Comparison of ENCODE assay signal across 8 mouse cellular contexts in the genomic region with DNA sequence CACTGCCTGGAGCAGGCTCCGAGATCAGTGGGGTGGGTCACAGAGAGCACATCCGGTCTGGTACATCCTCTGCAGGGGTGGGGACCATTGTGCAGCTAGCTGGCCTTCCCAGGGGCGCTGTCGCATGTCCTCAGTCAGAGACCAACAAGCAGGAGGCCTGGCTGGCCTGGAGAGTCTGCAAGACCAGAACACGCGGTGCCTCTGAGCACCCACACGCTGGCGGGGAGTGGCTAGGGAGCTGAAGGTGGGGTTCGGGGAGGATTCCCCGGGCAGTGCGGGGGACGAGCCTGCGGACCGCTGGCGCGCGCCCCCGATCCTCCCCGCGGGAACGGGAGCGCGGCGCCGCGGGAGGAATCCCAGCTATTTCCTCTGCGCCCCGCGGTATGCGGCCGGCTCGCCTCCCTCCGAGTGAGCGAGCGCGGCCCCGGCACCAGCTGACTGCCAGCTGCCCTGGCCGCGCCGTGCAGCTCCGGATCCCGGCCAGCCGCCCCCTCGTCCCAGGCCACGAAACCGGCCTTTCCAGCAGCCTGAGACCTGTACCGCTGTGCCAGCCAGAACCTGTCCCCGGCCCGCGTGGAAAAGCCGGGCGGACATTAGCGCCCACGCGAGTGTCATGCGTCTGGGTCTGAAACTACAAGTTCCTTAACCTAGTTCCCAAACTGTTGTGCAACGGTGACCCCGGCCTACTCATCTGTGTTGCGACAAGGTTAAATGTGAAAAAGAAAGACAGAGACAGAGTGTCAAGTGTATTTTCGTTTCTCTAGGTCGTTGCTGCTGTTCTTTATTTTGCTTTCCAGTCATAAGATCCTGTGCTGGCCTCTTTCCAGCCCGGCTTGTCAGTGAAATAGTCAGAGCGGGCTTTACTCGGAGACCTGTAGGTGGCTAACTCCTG.
DNase-seq lines count a peak whose midpoint lies in the region; ATAC-seq and TF ChIP-seq lines count a peak whose summit lies in the region.

No protein-coding gene starts in this region.

- H3K36me3 ChIP-seq in heart, embryonic 11.5 days (ENCODE audit: control insufficient read depth, insufficient read depth, low read length), result no peaks in the 10 kb centered on the region
- H3K36me3 ChIP-seq in kidney, embryonic 15.5 days, result no peaks in the 10 kb centered on the region
- H3K36me3 ChIP-seq in liver, embryonic 12.5 days, result no peaks in the 10 kb centered on the region
- no peaks in the 10 kb centered on the region for H3K36me3 ChIP-seq in myocyte (ENCODE audit: control insufficient read depth, insufficient read depth)

- H3K27me3 ChIP-seq in heart, embryonic 11.5 days (ENCODE audit: control insufficient read depth, insufficient read depth, low read length), result 0 out of 2 replicates have a peak, but pooled peaks cover 2% of the 10 kb centered on the region
- H3K27me3 ChIP-seq in kidney, embryonic 15.5 days, result peaks cover 5% of the 10 kb centered on the region
- H3K27me3 ChIP-seq in liver, embryonic 12.5 days (replicated peaks), result peaks cover 71% of the 10 kb centered on the region
- H3K27me3 ChIP-seq in myocyte (ENCODE audit: control insufficient read depth, insufficient read depth, insufficient read length), result no peaks in the 10 kb centered on the region

- peak overlapping the region; percentile 94 for H3K4me2 ChIP-seq in heart, embryonic 11.5 days
- peak overlapping the region; percentile 84 for H3K4me2 ChIP-seq in kidney, embryonic 15.5 days
- peak overlapping the region; percentile 74 for H3K4me2 ChIP-seq in liver, embryonic 12.5 days
- H3K4me2 ChIP-seq in myocyte (ENCODE audit: low read depth), result peak overlapping the region; percentile 86

- no peaks in the 10 kb centered on the region for H3K9me3 ChIP-seq in heart, embryonic 11.5 days (replicated peaks; ENCODE audit: control insufficient read depth, low read length)
- H3K9me3 ChIP-seq in kidney, embryonic 15.5 days (replicated peaks), result no peaks in the 10 kb centered on the region
- no peaks in the 10 kb centered on the region for H3K9me3 ChIP-seq in liver, embryonic 12.5 days (replicated peaks)

- peaks cover 44% of the 10 kb centered on the region for H3K4me1 ChIP-seq in heart, embryonic 11.5 days (ENCODE audit: control insufficient read depth, insufficient read depth, low read length)
- H3K4me1 ChIP-seq in kidney, embryonic 15.5 days, result peaks cover 53% of the 10 kb centered on the region
- H3K4me1 ChIP-seq in liver, embryonic 12.5 days, result peaks cover 48% of the 10 kb centered on the region

- H3ac ChIP-seq in myocyte (ENCODE audit: control insufficient read depth, insufficient read length), result no peak overlapping the region

- H3K4me3 ChIP-seq in heart, embryonic 11.5 days (ENCODE audit: low read depth, low read length), result peak overlapping the region; percentile 51
- H3K4me3 ChIP-seq in kidney, embryonic 15.5 days (replicated peaks), result peak overlapping the region; percentile 53
- peak overlapping the region; percentile 51 for H3K4me3 ChIP-seq in liver, embryonic 12.5 days
- peak overlapping the region; percentile 20 for H3K4me3 ChIP-seq in myocyte

- no peaks in the 10 kb centered on the region for H3K79me2 ChIP-seq in myocyte (ENCODE audit: control insufficient read depth, insufficient read depth)

- 3% methylated on average over 64 of the region's 64 CpGs for WGBS in heart, embryonic 11.5 days (ENCODE audit: insufficient replicate concordance)
- 2% methylated on average over 64 of the region's 64 CpGs for WGBS in kidney, embryonic 15.5 days
- WGBS in liver, embryonic 12.5 days (ENCODE audit: insufficient replicate concordance), result 2% methylated on average over 62 of the region's 64 CpGs

- peak; percentile 67 for ATAC-seq in heart, embryonic 11.5 days (replicated peaks; ENCODE audit: insufficient number of reproducible peaks, low FRiP score, low TSS enrichment)
- ATAC-seq in kidney, embryonic 15.5 days (replicated peaks; ENCODE audit: low FRiP score), result peak; percentile 79
- ATAC-seq in liver, embryonic 12.5 days, result peak; percentile 26

- DNase-seq in 3T3-L1 (ENCODE audit: low read depth, low spot score), result peak; percentile 76
- peak; percentile 83 for DNase-seq in adrenal gland, adult 8-10 months
- DNase-seq in fat pad, adult 2 months (ENCODE audit: extremely low read depth, low read depth, low spot score), result peak; percentile 94
- peak; percentile 65 to 81 for DNase-seq in spleen, postnatal 4 days (ENCODE audit: low spot score in 2 of 2)

- H3K9ac ChIP-seq in heart, embryonic 11.5 days (ENCODE audit: low read depth, low read length), result peak overlapping the region; percentile 83
- H3K9ac ChIP-seq in kidney, embryonic 15.5 days, result peak overlapping the region; percentile 59
- peak overlapping the region; percentile 40 for H3K9ac ChIP-seq in liver, embryonic 12.5 days

- H3K27ac ChIP-seq in heart, embryonic 11.5 days (ENCODE audit: low read depth, low read length), result peak overlapping the region; percentile 94
- H3K27ac ChIP-seq in kidney, embryonic 15.5 days, result peak overlapping the region; percentile 89
- peak overlapping the region; percentile 67 for H3K27ac ChIP-seq in liver, embryonic 12.5 days

- TF ChIP-seq POLR2A in myocyte (IDR thresholded peaks at IDR 0.05; ENCODE audit: insufficient read length, low read depth), result peak; percentile 60

TF ChIP-seq in myocyte, 11 proteins besides CTCF, POLR2A, EP300 and RAD21:
- TF ChIP-seq CEBPB (IDR thresholded peaks at IDR 0.05; ENCODE audit: insufficient read depth, poor library complexity, severe bottlenecking) (0 out of 2 replicates have a peak, but pooled peaks have one; percentile 26), POLR2AphosphoS2 (IDR thresholded peaks at IDR 0.05; ENCODE audit: insufficient read length, low read depth) (peak; percentile 30), TCF3 (IDR thresholded peaks at IDR 0.05; ENCODE audit: insufficient read length, low read depth) (peak; percentile 88), TCF12 (IDR thresholded peaks at IDR 0.05; ENCODE audit: insufficient read depth, poor library complexity, severe bottlenecking) (peak; percentile 16), MYOG (IDR thresholded peaks at IDR 0.05; ENCODE audit: control insufficient read depth in 1 of 3, insufficient read depth in 1 of 3, insufficient read length in 2 of 3, low read depth in 2 of 3) (peak in 2 of 3 experiments; percentile 93 to 95), MYOD1 (IDR thresholded peaks at IDR 0.05; ENCODE audit: control insufficient read depth in 1 of 3, insufficient read length in 2 of 3, low read depth in 2 of 3) (peak in 2 of 3 experiments; percentile 86 to 94), SRF (IDR thresholded peaks at IDR 0.05; ENCODE audit: control insufficient read depth, insufficient read length, low read depth) (no peak), REST (IDR thresholded peaks at IDR 0.05; ENCODE audit: insufficient read depth, insufficient read length) (no peak), USF1 (IDR thresholded peaks at IDR 0.05; ENCODE audit: low read depth) (no peak), E2F4 (IDR thresholded peaks at IDR 0.05; ENCODE audit: insufficient read depth) (no peak), MAX (IDR thresholded peaks at IDR 0.05; ENCODE audit: low read depth) (no peak)

Comparison
In these comparisons a context has a peak if more than half of its experiments do, and no peak if none do; other contexts are left out.
1. Peak in every context shown above with its lines: DNase-seq, ATAC-seq, H3K4me3 ChIP-seq and H3K27ac ChIP-seq.
2. ATAC-seq: peak in every context shown above with its lines; median percentile 79 in kidney, embryonic 15.5 days; 67 in heart, embryonic 11.5 days; 26 in liver, embryonic 12.5 days.